Mouse (Mus musculus): Measurements from ENCODE around the gene Cdk9. TPM values are rescaled to one million over a fixed set of nuclear protein-coding genes. Genes with fewer than 3 reads are reported as not detected.
A peak's percentile ranks its signal among the peaks of the same experiment; 100 is the strongest.

Cdk9 gene
- polyA plus RNA-seq, 1 experiment from 2014 or later, result 139 TPM

- WGBS, result 81% methylated on average over 15 of the region's 15 CpGs
These were observed 31.6 kb upstream of the Cdk9 start for GRCm38 (mm10) chr2:32744272-32744982.

GRCm38 (mm10) chr2:32742173-32742531, 29.3 kb upstream of the Cdk9 start:
- Histone ChIP-seq H3K4me1 (peaks cover 41% of the 10 kb centered on the region), H3K9me3 (no peaks in the 10 kb centered on the region), H3K27ac (peak overlapping the region; percentile 85), H3K4me3 (peak overlapping the region; percentile 70), H3K36me3 (replicated peaks) (peaks cover 38% of the 10 kb centered on the region), H3K27me3 (ENCODE audit: poor library complexity, severe bottlenecking) (peaks cover 51% of the 10 kb centered on the region)
- DNase-seq (ENCODE audit: extremely low spot score, low spot score), result peak; percentile 86
- WGBS, result 5% methylated on average over 18 of the region's 18 CpGs

More at GRCm38 (mm10) chr2:32744272-32744982, 31.6 kb upstream of the Cdk9 start:
- Histone ChIP-seq H3K36me3 (replicated peaks) (peaks cover 55% of the 10 kb centered on the region), H3K27ac (no peak overlapping the region), H3K4me3 (no peak overlapping the region), H3K27me3 (ENCODE audit: poor library complexity, severe bottlenecking) (peaks cover 44% of the 10 kb centered on the region), H3K4me1 (peaks cover 35% of the 10 kb centered on the region), H3K9me3 (no peaks in the 10 kb centered on the region)
- DNase-seq (ENCODE audit: extremely low spot score, low spot score), result no peak

- 2% methylated on average over 55 of the region's 58 CpGs for WGBS
- peaks cover 31% of the 10 kb centered on the region for H3K36me3 ChIP-seq (replicated peaks)
- peak; percentile 68 for DNase-seq (ENCODE audit: extremely low spot score, low spot score)
- no peaks in the 10 kb centered on the region for H3K9me3 ChIP-seq
- peak overlapping the region; percentile 85 for H3K27ac ChIP-seq
- H3K4me3 ChIP-seq, result peak overlapping the region; percentile 70
- H3K4me1 ChIP-seq, result peaks cover 46% of the 10 kb centered on the region
- H3K27me3 ChIP-seq (ENCODE audit: poor library complexity, severe bottlenecking), result peaks cover 51% of the 10 kb centered on the region
These were observed 28.6 kb upstream of the Cdk9 start for GRCm38 (mm10) chr2:32741273-32742172.

- H3K9me3 ChIP-seq, result no peaks in the 10 kb centered on the region
- 6% methylated on average over 11 of the region's 11 CpGs for WGBS
- H3K27ac ChIP-seq, result peak within 1 kb of the TSS; percentile 85
- peaks cover 25% of the 10 kb centered on the region for H3K36me3 ChIP-seq (replicated peaks)
- no peak for DNase-seq (ENCODE audit: extremely low spot score, low spot score)
- peak within 1 kb of the TSS; percentile 70 for H3K4me3 ChIP-seq
- peaks cover 50% of the 10 kb centered on the region for H3K4me1 ChIP-seq
- H3K27me3 ChIP-seq (ENCODE audit: poor library complexity, severe bottlenecking), result peaks cover 51% of the 10 kb centered on the region
These were observed 28.0 kb upstream of the Cdk9 start, which contains the start of gene 6330409D20Rik for GRCm38 (mm10) chr2:32740916-32741272. TSS of gene 6330409D20Rik (minus strand) at chr2:32741016.

- Histone ChIP-seq H3K27me3 (ENCODE audit: poor library complexity, severe bottlenecking) (peaks cover 51% of the 10 kb centered on the region), H3K9me3 (no peaks in the 10 kb centered on the region), H3K27ac (no peak overlapping the region), H3K4me3 (no peak overlapping the region), H3K36me3 (replicated peaks) (peaks cover 9% of the 10 kb centered on the region; the same call in 1 of the 2 replicates), H3K4me1 (peaks cover 59% of the 10 kb centered on the region)
- WGBS, result 79% methylated on average over 4 of the region's 4 CpGs
- no peak for DNase-seq (ENCODE audit: extremely low spot score, low spot score)
These were observed 26.4 kb upstream of the Cdk9 start for GRCm38 (mm10) chr2:32739311-32739710.

- H3K27ac ChIP-seq, result 0 out of 2 replicates have a peak overlapping the region, but pooled peaks have one; percentile 16
- H3K4me3 ChIP-seq, result no peak overlapping the region
- H3K9me3 ChIP-seq, result no peaks in the 10 kb centered on the region
- H3K27me3 ChIP-seq (ENCODE audit: poor library complexity, severe bottlenecking), result peaks cover 32% of the 10 kb centered on the region
- peaks cover 3% of the 10 kb centered on the region; the same call in 1 of the 2 replicates for H3K36me3 ChIP-seq (replicated peaks)
- no peak for DNase-seq (ENCODE audit: extremely low spot score, low spot score)
- WGBS, result 50% methylated on average over 6 of the region's 6 CpGs
- H3K4me1 ChIP-seq, result peaks cover 61% of the 10 kb centered on the region
These were observed 24.1 kb upstream of the Cdk9 start for GRCm38 (mm10) chr2:32737008-32737407.

GRCm38 (mm10) chr2:32736306-32736829, 23.5 kb upstream of the Cdk9 start:
- H3K27ac ChIP-seq, result 0 out of 2 replicates have a peak overlapping the region, but pooled peaks have one; percentile 16
- WGBS, result 53% methylated on average over 3 of the region's 3 CpGs
- peaks cover 61% of the 10 kb centered on the region for H3K4me1 ChIP-seq
- H3K4me3 ChIP-seq, result no peak overlapping the region
- no peak for DNase-seq (ENCODE audit: extremely low spot score, low spot score)
- H3K27me3 ChIP-seq (ENCODE audit: poor library complexity, severe bottlenecking), result peaks cover 26% of the 10 kb centered on the region
- H3K9me3 ChIP-seq, result no peaks in the 10 kb centered on the region
- H3K36me3 ChIP-seq (replicated peaks), result peaks cover 3% of the 10 kb centered on the region; the same call in 1 of the 2 replicates

GRCm38 (mm10) chr2:32734933-32735332, 22.1 kb upstream of the Cdk9 start:
- DNase-seq (ENCODE audit: extremely low spot score, low spot score), result no peak
- H3K36me3 ChIP-seq (replicated peaks), result peaks cover 3% of the 10 kb centered on the region; the same call in 1 of the 2 replicates
- peak overlapping the region; percentile 54 for H3K27ac ChIP-seq

GRCm38 (mm10) chr2:32734480-32734879, 21.6 kb upstream of the Cdk9 start:
- Histone ChIP-seq H3K9me3 (no peaks in the 10 kb centered on the region), H3K27ac (peak overlapping the region; percentile 54), H3K36me3 (replicated peaks) (peaks cover 3% of the 10 kb centered on the region; the same call in 1 of the 2 replicates), H3K4me1 (peaks cover 71% of the 10 kb centered on the region), H3K4me3 (no peak overlapping the region; the same call in 1 of the 2 replicates), H3K27me3 (ENCODE audit: poor library complexity, severe bottlenecking) (peaks cover 7% of the 10 kb centered on the region)
- DNase-seq (ENCODE audit: extremely low spot score, low spot score), result no peak
- WGBS, result 45% methylated on average over 4 of the region's 4 CpGs

More at GRCm38 (mm10) chr2:32734933-32735332, 22.1 kb upstream of the Cdk9 start:
- 46% methylated on average over 4 of the region's 4 CpGs for WGBS
- H3K4me1 ChIP-seq, result peaks cover 67% of the 10 kb centered on the region
- H3K4me3 ChIP-seq, result no peak overlapping the region
- peaks cover 12% of the 10 kb centered on the region for H3K27me3 ChIP-seq (ENCODE audit: poor library complexity, severe bottlenecking)
- H3K9me3 ChIP-seq, result no peaks in the 10 kb centered on the region

- peaks cover 3% of the 10 kb centered on the region; the same call in 1 of the 2 replicates for H3K36me3 ChIP-seq (replicated peaks)
- no peak for DNase-seq (ENCODE audit: extremely low spot score, low spot score)
- WGBS, result 76% methylated on average over 6 of the region's 6 CpGs
- no peak overlapping the region for H3K4me3 ChIP-seq
- H3K27me3 ChIP-seq (ENCODE audit: poor library complexity, severe bottlenecking), result peaks cover 10% of the 10 kb centered on the region; the same call in 1 of the 2 replicates
- no peaks in the 10 kb centered on the region for H3K9me3 ChIP-seq
- H3K4me1 ChIP-seq, result peaks cover 82% of the 10 kb centered on the region
- no peak overlapping the region for H3K27ac ChIP-seq
These were observed 19.8 kb upstream of the Cdk9 start for GRCm38 (mm10) chr2:32732695-32733094.

- no peak for DNase-seq (ENCODE audit: extremely low spot score, low spot score)
- no peaks in the 10 kb centered on the region for H3K9me3 ChIP-seq
- no peaks in the 10 kb centered on the region for H3K36me3 ChIP-seq (replicated peaks)
- H3K27me3 ChIP-seq (ENCODE audit: poor library complexity, severe bottlenecking), result peaks cover 6% of the 10 kb centered on the region; the same call in 1 of the 2 replicates
- 70% methylated on average over 4 of the region's 4 CpGs for WGBS
- no peak overlapping the region for H3K4me3 ChIP-seq
- H3K4me1 ChIP-seq, result peaks cover 84% of the 10 kb centered on the region
- H3K27ac ChIP-seq, result peak overlapping the region; percentile 74
These were observed 19.0 kb upstream of the Cdk9 start for GRCm38 (mm10) chr2:32731911-32732310.

- 54% methylated on average over 11 of the region's 11 CpGs for whole genome bisulfite sequencing
- peak overlapping the region; percentile 22 for H3K4me3 ChIP-seq
- no peaks in the 10 kb centered on the region for H3K9me3 ChIP-seq
- H3K27ac ChIP-seq, result peak overlapping the region; percentile 74
- DNase-seq (ENCODE audit: extremely low spot score, low spot score), result peak; percentile 52
- no peaks in the 10 kb centered on the region for H3K36me3 ChIP-seq (replicated peaks)
- H3K4me1 ChIP-seq, result peaks cover 77% of the 10 kb centered on the region
- H3K27me3 ChIP-seq (ENCODE audit: poor library complexity, severe bottlenecking), result peaks cover 6% of the 10 kb centered on the region; the same call in 1 of the 2 replicates
These were observed 18.0 kb upstream of the Cdk9 start for GRCm38 (mm10) chr2:32730854-32731253.
